8 mouse cellular contexts compared by ENCODE assay signal in the genomic region with DNA sequence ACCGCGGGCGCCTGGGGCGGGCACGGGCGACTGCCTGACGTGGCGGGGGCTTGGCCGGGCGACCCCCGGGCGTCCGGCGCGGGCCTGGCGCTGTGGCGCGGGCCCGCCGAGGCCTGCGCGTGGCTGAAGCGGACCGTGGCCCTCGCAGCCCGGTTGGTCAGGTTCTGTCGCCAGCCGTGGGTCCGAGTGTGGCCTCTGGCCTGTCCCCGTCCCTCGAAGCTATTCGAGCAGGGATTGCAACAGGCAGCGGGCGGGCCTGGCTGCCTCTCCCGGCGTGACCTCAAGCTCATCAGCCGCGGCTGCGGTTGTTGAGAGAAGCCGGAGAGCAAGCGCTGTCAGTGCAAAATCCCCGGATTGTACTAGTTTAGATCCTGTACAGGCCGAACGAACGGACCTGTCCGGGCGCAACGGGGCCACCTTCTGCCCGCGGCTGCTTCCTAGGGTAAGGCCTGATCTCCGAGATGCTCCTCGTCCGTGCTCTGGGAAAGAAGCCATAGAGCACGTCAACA. TPM values are rescaled to one million over a fixed set of nuclear protein-coding genes. Genes with fewer than 3 reads are reported as not detected.
DNase-seq lines count a peak whose midpoint lies in the region; ATAC-seq lines count a peak whose summit lies in the region.

No protein-coding gene starts in this region.

- H3K36me3 ChIP-seq in intestine, embryonic 15.5 days, result no peaks in the 10 kb centered on the region
- peaks cover 32% of the 10 kb centered on the region for H3K36me3 ChIP-seq in limb, embryonic 10.5 days
- no peaks in the 10 kb centered on the region for H3K36me3 ChIP-seq in midbrain, embryonic 11.5 days (ENCODE audit: control insufficient read depth, insufficient read depth, low read length)
- peaks cover 8% of the 10 kb centered on the region for H3K36me3 ChIP-seq in stomach, embryonic 14.5 days (ENCODE audit: control insufficient read depth, insufficient read depth, low read length)

- H3K27ac ChIP-seq in intestine, embryonic 15.5 days, result peak overlapping the region; percentile 87
- peak overlapping the region; percentile 97 for H3K27ac ChIP-seq in limb, embryonic 10.5 days
- H3K27ac ChIP-seq in midbrain, embryonic 11.5 days (ENCODE audit: low read depth, low read length), result no peak overlapping the region
- peak overlapping the region; percentile 64 for H3K27ac ChIP-seq in stomach, embryonic 14.5 days (ENCODE audit: low read length)

- peaks cover 18% of the 10 kb centered on the region for H3K4me1 ChIP-seq in intestine, embryonic 15.5 days (replicated peaks)
- peaks cover 31% of the 10 kb centered on the region for H3K4me1 ChIP-seq in limb, embryonic 10.5 days
- peaks cover 8% of the 10 kb centered on the region for H3K4me1 ChIP-seq in midbrain, embryonic 11.5 days (ENCODE audit: control insufficient read depth, insufficient read depth, low read length)
- H3K4me1 ChIP-seq in stomach, embryonic 14.5 days (ENCODE audit: control insufficient read depth, insufficient read depth, low read length), result peaks cover 18% of the 10 kb centered on the region

- peak overlapping the region; percentile 66 for H3K4me3 ChIP-seq in intestine, embryonic 15.5 days (replicated peaks)
- peak overlapping the region; percentile 78 for H3K4me3 ChIP-seq in limb, embryonic 10.5 days
- H3K4me3 ChIP-seq in midbrain, embryonic 11.5 days (ENCODE audit: low read depth, low read length), result peak overlapping the region; percentile 60
- H3K4me3 ChIP-seq in stomach, embryonic 14.5 days (ENCODE audit: low read depth, low read length), result peak overlapping the region; percentile 66

- peak overlapping the region; percentile 79 for H3K9ac ChIP-seq in intestine, embryonic 15.5 days
- H3K9ac ChIP-seq in midbrain, embryonic 11.5 days (ENCODE audit: low read length), result peak overlapping the region; percentile 89
- peak overlapping the region; percentile 82 for H3K9ac ChIP-seq in stomach, embryonic 14.5 days (replicated peaks; ENCODE audit: low read depth, low read length)

- H3K27me3 ChIP-seq in intestine, embryonic 15.5 days (replicated peaks), result no peaks in the 10 kb centered on the region
- peaks cover 10% of the 10 kb centered on the region; the same call in 1 of the 2 replicates for H3K27me3 ChIP-seq in limb, embryonic 10.5 days (ENCODE audit: low read depth, poor library complexity, severe bottlenecking)
- H3K27me3 ChIP-seq in midbrain, embryonic 11.5 days (ENCODE audit: control insufficient read depth, insufficient read depth, low read length), result no peaks in the 10 kb centered on the region
- H3K27me3 ChIP-seq in stomach, embryonic 14.5 days (ENCODE audit: control insufficient read depth, insufficient read depth, low read length), result no peaks in the 10 kb centered on the region

- DNase-seq in urinary bladder, postnatal 14 days (ENCODE audit: low spot score), result peak; percentile 54
- DNase-seq in urinary bladder, postnatal 10 days (ENCODE audit: low spot score), result no peak
- DNase-seq in embryo, embryonic 10.5 days (ENCODE audit: low spot score), result peak; percentile 63
- DNase-seq in limb, embryonic 10.5 days (ENCODE audit: low spot score), result peak; percentile 70
- peak; percentile 93 for DNase-seq in midbrain, embryonic 11.5 days (ENCODE audit: low spot score, missing footprints)

- ATAC-seq in granulocyte monocyte progenitor cell, adult 5-6 weeks (replicated peaks; ENCODE audit: poor library complexity, severe bottlenecking), result peak; percentile 71
- peak; percentile 48 for ATAC-seq in intestine, embryonic 15.5 days
- peak; percentile 76 for ATAC-seq in midbrain, embryonic 11.5 days (ENCODE audit: low FRiP score)
- peak; percentile 24 for ATAC-seq in stomach, embryonic 14.5 days (ENCODE audit: insufficient number of reproducible peaks, insufficient read depth, low FRiP score, low read depth)

- no peaks in the 10 kb centered on the region for H3K9me3 ChIP-seq in intestine, embryonic 15.5 days
- no peaks in the 10 kb centered on the region for H3K9me3 ChIP-seq in limb, embryonic 10.5 days (replicated peaks)
- H3K9me3 ChIP-seq in midbrain, embryonic 11.5 days (ENCODE audit: control insufficient read depth, low read length), result no peaks in the 10 kb centered on the region
- H3K9me3 ChIP-seq in stomach, embryonic 14.5 days (ENCODE audit: control insufficient read depth, low read depth, low read length), result no peaks in the 10 kb centered on the region

- under 1% methylated on average over 54 of the region's 54 CpGs for WGBS in intestine, embryonic 15.5 days
- WGBS in limb, embryonic 10.5 days, result 1% methylated on average over 54 of the region's 54 CpGs
- WGBS in midbrain, embryonic 11.5 days, result 1% methylated on average over 52 of the region's 54 CpGs
- WGBS in stomach, embryonic 14.5 days, result 1% methylated on average over 54 of the region's 54 CpGs

- H3K4me2 ChIP-seq in intestine, embryonic 15.5 days (replicated peaks), result peak overlapping the region; percentile 92
- peak overlapping the region; percentile 89 for H3K4me2 ChIP-seq in midbrain, embryonic 11.5 days
- H3K4me2 ChIP-seq in stomach, embryonic 14.5 days (replicated peaks; ENCODE audit: low read depth, low read length), result peak overlapping the region; percentile 80

RNA-seq across cellular contexts. Expression of gene Klhl22, which starts 0.4 kb away (rescaled TPM):
- 16.7 and 20.1 TPM in 2 replicates for total RNA-seq in granulocyte monocyte progenitor cell, adult 5-6 weeks (2014; fragmentation: Nextera tagmentation)
- total RNA-seq in granulocyte monocyte progenitor cell, adult 5-6 weeks (2017), result 13.2 and 24.6 TPM in 2 replicates
- polyA plus RNA-seq in intestine, embryonic 15.5 days (2015; fragmentation: Nextera tagmentation; extraction: Ambion mirVana), result 52.3 and 55.6 TPM in 2 replicates
- polyA plus RNA-seq in limb, embryonic 10.5 days (2016; fragmentation: Nextera tagmentation; extraction: Ambion mirVana), result 70.4 and 81.3 TPM in 2 replicates
- 38.7 and 39.5 TPM in 2 replicates for polyA plus RNA-seq in midbrain, embryonic 11.5 days (2014; fragmentation: Nextera tagmentation; extraction: Ambion mirVana)
- polyA plus RNA-seq in stomach, embryonic 14.5 days (2014; fragmentation: Nextera tagmentation; extraction: Ambion mirVana), result 69.8 and 76.6 TPM in 2 replicates

RNA-seq across cellular contexts. Expression of gene Med15, which starts 27.2 kb away (rescaled TPM):
- total RNA-seq in granulocyte monocyte progenitor cell, adult 5-6 weeks (2014; fragmentation: Nextera tagmentation), result 59.4 and 61.7 TPM in 2 replicates
- total RNA-seq in granulocyte monocyte progenitor cell, adult 5-6 weeks (2017), result 21.3 and 23.7 TPM in 2 replicates
- polyA plus RNA-seq in intestine, embryonic 15.5 days (2015; fragmentation: Nextera tagmentation; extraction: Ambion mirVana), result 38.0 and 43.0 TPM in 2 replicates
- polyA plus RNA-seq in limb, embryonic 10.5 days (2016; fragmentation: Nextera tagmentation; extraction: Ambion mirVana), result 53.2 and 55.1 TPM in 2 replicates
- 28.9 and 29.4 TPM in 2 replicates for polyA plus RNA-seq in midbrain, embryonic 11.5 days (2014; fragmentation: Nextera tagmentation; extraction: Ambion mirVana)
- 45.8 and 47.5 TPM in 2 replicates for polyA plus RNA-seq in stomach, embryonic 14.5 days (2014; fragmentation: Nextera tagmentation; extraction: Ambion mirVana)

RNA-seq across cellular contexts. Expression of gene Scarf2, which starts 37.2 kb away (rescaled TPM):
- total RNA-seq in granulocyte monocyte progenitor cell, adult 5-6 weeks (2014; fragmentation: Nextera tagmentation), result 1.1 TPM in 1 of 2 replicates, not detected in the other
- total RNA-seq in granulocyte monocyte progenitor cell, adult 5-6 weeks (2017), result not detected in 2 replicates
- polyA plus RNA-seq in intestine, embryonic 15.5 days (2015; fragmentation: Nextera tagmentation; extraction: Ambion mirVana), result 11.5 and 11.7 TPM in 2 replicates
- 16.8 and 24.5 TPM in 2 replicates for polyA plus RNA-seq in limb, embryonic 10.5 days (2016; fragmentation: Nextera tagmentation; extraction: Ambion mirVana)
- 3.8 and 4.4 TPM in 2 replicates for polyA plus RNA-seq in midbrain, embryonic 11.5 days (2014; fragmentation: Nextera tagmentation; extraction: Ambion mirVana)
- polyA plus RNA-seq in stomach, embryonic 14.5 days (2014; fragmentation: Nextera tagmentation; extraction: Ambion mirVana), result 17.8 and 23.3 TPM in 2 replicates

Comparison
In these comparisons a context has a peak if more than half of its experiments do, and no peak if none do; other contexts are left out.
1. ATAC-seq: peak in every context shown above with its lines; median percentile 76 in midbrain, embryonic 11.5 days; 71 in granulocyte monocyte progenitor cell, adult 5-6 weeks; 48 in intestine, embryonic 15.5 days; 24 in stomach, embryonic 14.5 days.